Mouse (Mus musculus): ENCODE data around the gene Mylk. TPM values are rescaled to one million over a fixed set of nuclear protein-coding genes. Genes with fewer than 3 reads are reported as not detected.
"Not testable (repeated sequence)": the region's sequence is repeated elsewhere in the genome, so short reads cannot be mapped to it uniquely, and the experiment has no call there.

Mylk gene
- total RNA-seq, 2 experiments from 2014 or later, result 43.6 to 58.9 TPM

DNA sequence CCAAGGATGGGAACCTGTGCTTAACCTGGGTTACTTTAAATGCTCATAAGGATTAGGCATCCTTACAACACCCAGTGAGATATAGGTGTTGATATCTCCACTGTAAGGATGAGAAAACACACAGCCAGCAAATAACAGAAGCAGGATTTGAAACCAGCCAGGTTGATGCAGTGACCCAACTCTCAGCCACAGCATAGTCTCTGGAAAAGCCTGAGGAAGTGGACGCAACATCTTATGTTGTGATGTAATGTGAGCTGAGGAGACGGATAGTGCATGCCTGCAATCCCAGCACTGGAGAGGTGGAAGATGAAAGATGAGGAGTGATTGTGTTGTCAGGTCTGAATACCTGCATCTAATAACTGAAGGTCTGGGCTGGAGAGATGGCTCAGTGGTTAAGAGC, 22.4 kb downstream of the Mylk start:
- no peak for DNase-seq (ENCODE audit: low spot score in 2 of 2)

GRCm38 (mm10) chr16:34768436-34768835, 23.4 kb downstream of the Mylk start:
- DNase-seq (ENCODE audit: low spot score in 2 of 2), result no peak

DNA sequence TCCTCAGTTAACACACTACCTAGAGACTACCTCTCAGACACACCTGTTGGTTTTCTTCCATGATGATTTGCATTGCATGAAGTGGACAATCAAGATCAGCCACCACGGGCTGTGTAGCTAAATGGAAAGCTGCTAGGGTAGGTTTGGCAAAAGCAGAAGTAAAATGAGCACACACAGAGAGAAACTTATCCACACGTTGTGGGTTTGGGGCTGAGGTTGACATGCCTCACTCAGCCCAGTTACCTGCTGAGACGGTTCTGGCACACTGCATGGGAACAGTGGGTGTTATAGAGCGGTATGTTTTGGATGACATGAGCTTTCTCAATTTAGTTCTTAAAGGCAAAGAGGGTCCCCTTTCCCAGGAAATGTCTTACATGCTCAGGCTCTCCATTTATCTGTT, 25.1 kb downstream of the Mylk start:
- DNase-seq (ENCODE audit: low spot score in 2 of 2), result no peak

- no peak for DNase-seq (ENCODE audit: low spot score in 2 of 2)
Observed at GRCm38 (mm10) chr16:34772445-34773032, 27.5 kb downstream of the Mylk start.

DNA sequence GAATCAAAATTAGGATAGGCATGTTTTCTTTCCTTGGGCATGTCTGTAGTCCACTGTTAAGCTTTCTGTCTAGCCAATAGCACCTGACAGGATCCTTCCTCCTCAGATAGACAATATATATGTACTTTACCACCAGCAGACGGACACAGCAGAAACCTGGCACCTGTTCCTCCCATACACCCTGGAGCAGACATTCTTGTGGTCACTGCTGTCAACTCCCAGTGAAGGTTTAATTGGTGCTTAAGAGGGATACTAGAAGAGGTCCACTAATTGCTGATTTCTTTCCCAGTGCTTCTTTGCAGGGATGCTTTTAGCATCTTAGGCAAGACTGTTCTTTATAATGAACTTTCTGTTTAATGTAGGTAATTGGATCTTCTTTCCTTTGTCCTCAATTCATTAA, 37.4 kb downstream of the Mylk start:
- no peak for DNase-seq (ENCODE audit: low spot score in 2 of 2)

- no peak for DNase-seq (ENCODE audit: low spot score in 2 of 2)
Observed at GRCm38 (mm10) chr16:34783536-34783935, 38.5 kb downstream of the Mylk start.

DNA sequence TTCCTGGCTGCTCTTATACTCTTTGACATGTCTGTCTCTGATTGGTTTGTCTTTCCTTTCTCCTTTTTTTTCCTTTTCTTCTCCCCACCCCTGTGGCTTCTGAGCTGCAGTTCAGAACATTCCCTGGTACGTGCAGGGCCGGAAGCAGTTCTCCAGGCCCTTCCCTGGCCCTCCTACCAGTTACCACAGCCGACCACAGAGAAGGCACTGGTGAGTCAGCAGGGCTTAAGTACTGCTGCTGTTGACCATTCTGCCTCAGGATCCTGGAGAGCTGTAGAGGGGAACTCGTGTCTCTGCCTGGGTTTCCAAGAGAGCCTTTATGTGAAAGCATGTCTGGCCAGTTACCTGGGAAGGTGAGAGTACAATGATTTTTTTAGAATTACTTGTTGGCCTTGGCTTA, 39.7 kb downstream of the Mylk start:
- no peak for DNase-seq (ENCODE audit: low spot score in 2 of 2)

DNA sequence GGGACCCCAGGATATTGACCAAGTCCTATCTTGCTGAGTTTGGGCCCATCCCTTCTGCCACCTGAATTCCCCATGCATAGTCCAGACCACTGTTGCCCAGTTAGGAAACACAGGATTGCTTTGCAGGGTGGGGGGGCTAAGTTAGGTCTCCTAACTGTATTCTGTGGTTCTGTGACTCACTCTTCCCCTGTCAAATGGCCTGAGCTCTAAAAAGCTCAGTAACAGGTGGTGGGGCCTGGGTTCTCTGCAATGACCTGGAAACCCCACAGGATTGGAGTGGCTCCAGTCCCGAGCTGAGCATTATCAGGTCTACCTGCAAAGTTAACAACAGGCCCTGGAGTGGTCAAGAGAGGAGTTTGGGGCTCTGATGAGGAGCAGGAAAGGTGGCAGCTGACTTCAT, 47.5 kb downstream of the Mylk start:
- no peak for DNase-seq (ENCODE audit: low spot score in 2 of 2)

DNA sequence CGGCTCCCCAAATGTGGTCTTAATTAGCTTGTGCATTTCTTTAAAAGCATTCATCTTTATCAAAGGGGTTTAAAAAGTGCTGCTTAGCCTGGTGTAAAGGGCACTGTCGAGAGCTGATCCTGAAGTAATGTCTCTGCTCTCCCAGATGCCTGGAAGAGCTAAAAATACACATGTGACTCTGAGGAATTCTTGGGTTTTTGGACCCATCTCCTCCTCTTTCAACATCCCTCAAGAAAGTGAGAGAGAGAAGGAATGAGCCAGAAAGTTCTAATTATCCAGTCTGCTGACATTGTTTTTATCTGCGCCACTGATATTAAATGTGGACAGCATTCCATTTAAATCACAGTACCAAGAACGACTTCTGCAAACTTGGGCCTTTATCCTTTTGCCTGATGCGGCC, 48.0 kb downstream of the Mylk start:
- DNase-seq (ENCODE audit: low spot score in 2 of 2), result no peak

- no peak for DNase-seq (ENCODE audit: low spot score in 2 of 2)
Observed at GRCm38 (mm10) chr16:34801222-34801621, 56.2 kb downstream of the Mylk start.

- DNase-seq (ENCODE audit: low spot score in 2 of 2), result no peak
Observed at GRCm38 (mm10) chr16:34804286-34805010, 59.4 kb downstream of the Mylk start.

DNA sequence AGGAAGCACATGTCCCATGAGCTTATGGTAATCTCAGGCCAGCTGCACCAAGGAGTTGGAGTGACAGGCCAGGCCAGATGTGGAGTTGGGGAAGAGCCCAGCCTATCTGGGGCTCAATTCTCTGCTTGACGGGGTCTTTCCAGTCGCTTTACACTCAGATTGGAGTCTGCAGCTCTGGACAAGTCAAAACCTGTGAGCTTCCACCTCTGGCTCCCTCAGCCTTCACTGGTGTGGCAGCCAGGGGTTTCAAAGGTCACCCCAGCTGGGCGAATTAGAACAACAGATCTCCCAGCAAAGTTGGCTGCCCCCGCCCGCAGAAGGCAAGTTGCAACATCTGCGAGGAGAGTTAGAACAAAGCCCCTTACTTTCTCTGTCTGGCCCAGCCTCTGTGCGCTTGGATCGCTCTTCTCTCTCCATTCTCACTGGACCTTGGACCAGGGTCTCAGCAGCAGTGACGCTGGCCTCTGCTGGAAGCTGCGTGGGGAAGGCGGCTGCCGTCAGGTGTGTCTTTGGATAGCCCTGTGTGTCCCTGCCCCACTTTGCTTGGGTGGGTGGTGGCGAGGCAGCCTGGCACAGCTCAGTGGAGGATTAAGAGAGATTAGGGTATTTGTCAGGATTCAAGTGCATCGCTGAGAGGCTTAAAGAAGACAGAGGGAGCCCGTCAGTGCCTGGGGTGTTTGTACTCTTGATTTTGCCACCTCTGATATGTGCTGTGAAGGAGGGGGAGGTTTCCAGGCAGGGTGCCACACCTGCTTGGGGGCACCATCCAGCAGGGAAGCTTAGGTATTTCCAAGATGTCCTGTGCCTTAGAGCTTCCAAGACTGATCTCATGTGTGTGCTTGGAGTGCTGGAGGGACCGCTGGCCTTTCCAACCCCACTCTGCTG, 62.1 kb downstream of the Mylk start:
- DNase-seq (ENCODE audit: low spot score in 2 of 2), result no peak

- DNase-seq (ENCODE audit: low spot score in 2 of 2), result no peak
Observed at GRCm38 (mm10) chr16:34807768-34808275, 62.8 kb downstream of the Mylk start.

- no peak for DNase-seq (ENCODE audit: low spot score in 2 of 2)
Observed at GRCm38 (mm10) chr16:34812165-34812564, 67.2 kb downstream of the Mylk start.

DNA sequence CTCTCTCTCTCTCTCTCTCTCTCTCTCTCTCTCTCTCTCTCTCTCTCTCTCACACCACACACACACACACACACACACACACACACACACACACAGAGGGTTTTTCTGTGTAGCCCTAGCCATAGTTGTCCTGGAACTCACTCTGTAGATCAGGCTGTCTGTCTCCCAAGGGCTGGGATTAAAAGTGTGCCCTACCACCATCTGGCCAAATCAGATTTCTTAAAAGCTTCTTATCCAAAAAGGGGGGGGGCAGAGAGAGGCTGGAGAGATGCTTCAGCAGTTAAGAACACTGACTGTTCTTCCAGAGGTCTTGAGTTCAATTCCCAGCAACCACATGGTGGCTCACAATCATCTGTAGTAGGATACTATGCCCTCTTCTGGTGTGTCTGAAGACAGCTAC, 68.2 kb downstream of the Mylk start:
- DNase-seq (ENCODE audit: low spot score in 2 of 2), result not testable (repeated sequence)

DNA sequence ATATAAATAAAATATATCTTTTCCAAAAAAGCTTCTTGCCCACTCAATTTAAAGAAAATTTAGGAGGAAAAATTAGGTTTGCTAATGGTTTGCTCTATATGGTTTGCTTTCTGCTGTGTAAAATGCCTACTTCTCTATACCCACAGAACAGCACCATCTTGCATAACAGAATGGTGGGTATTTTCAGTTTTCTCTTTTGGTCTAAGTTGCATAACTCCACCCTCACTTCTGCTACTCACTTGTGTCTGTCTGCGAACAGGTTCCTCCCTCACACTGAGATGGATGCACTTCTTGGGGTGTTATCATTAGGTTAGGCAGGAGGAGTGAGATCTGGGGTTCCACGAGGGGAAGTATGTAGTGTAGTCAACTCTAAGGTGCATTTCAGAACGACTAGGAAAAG, 68.6 kb downstream of the Mylk start:
- no peak for DNase-seq (ENCODE audit: low spot score in 2 of 2)

- no peak for DNase-seq (ENCODE audit: low spot score in 2 of 2)
Observed at GRCm38 (mm10) chr16:34814612-34815011, 69.6 kb downstream of the Mylk start.

DNA sequence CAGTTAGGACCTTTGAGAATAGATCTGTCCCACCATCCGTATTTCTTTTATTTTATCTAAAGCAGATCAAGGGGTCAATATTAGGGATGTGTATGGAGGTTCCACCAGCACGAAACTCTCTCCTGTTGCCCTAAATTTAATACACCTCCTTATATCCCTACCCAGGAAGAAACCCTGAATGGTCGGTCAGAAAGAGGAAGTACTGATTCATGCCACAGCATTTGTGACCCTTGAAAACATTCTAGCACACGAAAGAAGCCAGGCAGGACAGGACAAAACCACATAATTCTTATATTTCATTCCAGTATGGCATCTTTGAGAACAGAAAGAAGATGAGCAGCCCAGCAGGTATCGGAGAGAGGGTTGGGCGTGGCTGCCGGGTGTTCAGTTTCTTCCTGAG, 71.5 kb downstream of the Mylk start:
- DNase-seq (ENCODE audit: low spot score in 2 of 2), result no peak

DNA sequence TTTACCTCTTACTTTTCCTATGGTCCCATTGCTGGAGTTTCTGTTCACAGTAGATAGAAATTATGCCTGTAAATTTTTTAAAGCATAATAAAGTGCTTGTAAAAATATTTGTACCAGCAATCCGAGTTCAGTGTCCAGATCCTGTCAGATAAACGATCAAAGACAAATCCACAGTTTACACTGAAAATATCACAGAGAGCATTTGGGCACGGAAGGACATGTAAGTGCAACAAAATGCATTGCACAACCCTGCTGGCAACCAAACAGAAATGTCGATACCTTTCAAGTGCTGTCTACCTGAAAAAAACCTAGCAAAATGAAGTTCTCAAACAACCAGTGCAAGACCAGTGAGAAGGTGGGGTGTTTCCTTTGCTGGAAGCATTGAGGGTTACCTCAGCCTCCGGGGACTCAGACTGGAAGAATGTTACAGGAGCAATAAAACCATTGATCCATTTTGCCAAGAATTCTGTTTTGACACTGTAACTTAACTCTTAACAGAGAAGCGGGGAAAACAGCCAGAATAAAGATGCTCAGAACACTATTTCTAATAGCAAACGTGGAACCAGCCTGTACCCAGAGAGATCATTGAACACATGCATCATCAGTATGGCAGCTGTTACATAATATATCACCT, 80.2 kb downstream of the Mylk start:
- no peak for DNase-seq (ENCODE audit: low spot score in 2 of 2)

GRCm38 (mm10) chr16:34834477-34834876, 89.5 kb downstream of the Mylk start:
- no peak for DNase-seq (ENCODE audit: low spot score in 2 of 2)

DNA sequence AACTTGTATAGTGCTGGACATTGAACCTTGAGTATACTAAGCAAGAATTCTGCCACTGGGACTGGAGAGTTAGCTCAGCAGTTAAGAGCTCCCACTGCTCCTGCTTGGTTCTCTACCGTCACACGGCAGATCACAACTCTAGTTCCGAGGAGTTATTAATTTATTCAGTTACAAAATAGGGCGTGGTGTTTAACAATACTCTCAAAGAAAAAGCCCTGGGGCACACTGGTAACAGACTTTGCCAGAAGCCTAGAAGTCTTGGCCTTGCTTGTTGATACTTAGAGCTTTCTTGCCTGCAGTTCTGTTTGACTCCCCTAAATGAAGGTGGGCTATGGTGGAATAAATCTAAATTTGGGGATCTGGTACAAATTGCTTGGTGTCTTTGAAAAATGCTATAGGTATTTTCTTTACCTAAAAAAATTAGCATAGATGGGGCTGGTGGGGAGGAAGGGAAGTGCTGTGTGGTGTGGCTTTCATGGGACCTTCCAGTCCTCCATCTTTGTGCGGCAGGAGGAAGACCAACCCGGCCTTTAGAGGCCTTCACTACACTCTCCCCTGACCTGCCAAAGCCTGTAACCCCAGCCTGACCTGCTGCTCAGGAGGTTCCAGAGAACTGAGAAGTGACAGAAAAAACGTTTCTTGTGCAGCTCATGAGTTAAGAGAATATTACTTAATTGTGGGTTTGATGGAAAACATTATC, 94.1 kb downstream of the Mylk start:
- DNase-seq (ENCODE audit: low spot score in 2 of 2), result no peak

All from adrenal gland, adult 18-20 months (tissue).